Mouse (Mus musculus) c-Kit-positive CD71-positive TER-119-positive erythroid progenitor cells, embryonic 14.5 days (primary cell): Measurements from ENCODE around the gene Nhsl2.

Source experiments
- DNase-seq: peaks from one replicate; pipeline ENCODE4 v3.0.0-alpha.2; 2013; ENCODE audit warnings: low spot score

The Nhsl2 gene

GRCm38 (mm10) chrX:101902597-101902996 lies 53.4 kb downstream of the Nhsl2 start:
- no peak for DNase-seq

GRCm38 (mm10) chrX:101907301-101907700 lies 58.1 kb downstream of the Nhsl2 start:
- DNase-seq: no peak

- DNase-seq: no peak
Observed at GRCm38 (mm10) chrX:101929131-101929530, 79.9 kb downstream of the Nhsl2 start.

- no peak for DNase-seq
Observed at GRCm38 (mm10) chrX:101930301-101930700, 81.1 kb downstream of the Nhsl2 start.

- no peak for DNase-seq
Observed at GRCm38 (mm10) chrX:101931016-101931415, 81.8 kb downstream of the Nhsl2 start.

- DNase-seq: no peak
Observed at GRCm38 (mm10) chrX:101932244-101932643, 83.1 kb downstream of the Nhsl2 start.

GRCm38 (mm10) chrX:101933346-101933745 lies 84.2 kb downstream of the Nhsl2 start:
- no peak for DNase-seq

GRCm38 (mm10) chrX:101935291-101935840 lies 86.2 kb downstream of the Nhsl2 start:
- DNase-seq: no peak

- no peak for DNase-seq
Observed at GRCm38 (mm10) chrX:101939486-101939885, 90.3 kb downstream of the Nhsl2 start.

GRCm38 (mm10) chrX:101942461-101942896 lies 93.3 kb downstream of the Nhsl2 start:
- no peak for DNase-seq

- DNase-seq: no peak
Observed at GRCm38 (mm10) chrX:101943743-101944142, 94.6 kb downstream of the Nhsl2 start.

- no peak for DNase-seq
Observed at GRCm38 (mm10) chrX:101944761-101945330, 95.7 kb downstream of the Nhsl2 start.

- DNase-seq: no peak
Observed at GRCm38 (mm10) chrX:101952436-101952835, 103.3 kb downstream of the Nhsl2 start.

- DNase-seq: no peak
Observed at GRCm38 (mm10) chrX:101953256-101953655, 104.1 kb downstream of the Nhsl2 start.

GRCm38 (mm10) chrX:101953787-101954491 lies 104.8 kb downstream of the Nhsl2 start:
- peak; percentile 35 for DNase-seq

- DNase-seq: no peak
Observed at GRCm38 (mm10) chrX:101954492-101954851, 105.3 kb downstream of the Nhsl2 start.

GRCm38 (mm10) chrX:101961848-101962247 lies 112.7 kb downstream of the Nhsl2 start:
- no peak for DNase-seq

- DNase-seq: no peak
Observed at GRCm38 (mm10) chrX:101963711-101964110, 114.5 kb downstream of the Nhsl2 start.

- no peak for DNase-seq
Observed at GRCm38 (mm10) chrX:101973028-101973427, 123.8 kb downstream of the Nhsl2 start.

- no peak for DNase-seq
Observed at GRCm38 (mm10) chrX:101976931-101977330, 127.7 kb downstream of the Nhsl2 start.

- DNase-seq: no peak
Observed at GRCm38 (mm10) chrX:101978861-101979260, 129.7 kb downstream of the Nhsl2 start.

- DNase-seq: no peak
Observed at GRCm38 (mm10) chrX:101979267-101979666, 130.1 kb downstream of the Nhsl2 start.

GRCm38 (mm10) chrX:101980586-101980985 lies 131.4 kb downstream of the Nhsl2 start:
- DNase-seq: no peak

- DNase-seq: no peak
Observed at GRCm38 (mm10) chrX:101981450-101981849, 132.3 kb downstream of the Nhsl2 start.
